Mouse (Mus musculus) retina, adult 2 months (tissue): ENCODE measurements around the gene Foxn3.

Source experiments
- DNase-seq: peaks from one replicate; pipeline ENCODE4 v3.0.0-alpha.2; 2012; ENCODE audit warnings: low read depth, low spot score

The Foxn3 gene

GRCm38 (mm10) chr12:99526571-99527140 lies 36.7 kb downstream of the Foxn3 start:
- DNase-seq: no peak

- DNase-seq: no peak
Observed at GRCm38 (mm10) chr12:99522882-99523281, 40.5 kb downstream of the Foxn3 start.

- DNase-seq: no peak
Observed at GRCm38 (mm10) chr12:99519862-99520261, 43.5 kb downstream of the Foxn3 start.

DNA sequence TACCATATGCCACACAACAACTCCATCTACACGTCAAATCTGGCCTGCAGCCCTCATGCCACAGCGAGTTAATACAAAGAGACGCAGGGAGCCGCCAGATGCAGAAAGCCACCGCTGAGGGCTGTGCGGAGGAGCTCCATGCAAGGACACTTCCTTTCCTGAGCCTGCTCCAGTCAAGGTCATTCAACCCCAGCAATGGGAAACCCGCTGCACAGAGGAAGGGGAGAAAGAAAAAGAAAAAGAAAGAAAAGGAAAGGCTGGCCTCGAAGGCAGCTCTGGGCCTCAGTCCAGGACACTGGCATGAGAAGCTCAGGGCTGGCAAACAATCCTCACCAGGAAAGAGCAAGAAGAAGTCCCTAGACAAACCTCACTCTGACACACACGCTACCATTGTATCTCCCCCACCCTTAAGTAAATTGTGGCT lies 44.2 kb downstream of the Foxn3 start:
- no peak for DNase-seq

DNA sequence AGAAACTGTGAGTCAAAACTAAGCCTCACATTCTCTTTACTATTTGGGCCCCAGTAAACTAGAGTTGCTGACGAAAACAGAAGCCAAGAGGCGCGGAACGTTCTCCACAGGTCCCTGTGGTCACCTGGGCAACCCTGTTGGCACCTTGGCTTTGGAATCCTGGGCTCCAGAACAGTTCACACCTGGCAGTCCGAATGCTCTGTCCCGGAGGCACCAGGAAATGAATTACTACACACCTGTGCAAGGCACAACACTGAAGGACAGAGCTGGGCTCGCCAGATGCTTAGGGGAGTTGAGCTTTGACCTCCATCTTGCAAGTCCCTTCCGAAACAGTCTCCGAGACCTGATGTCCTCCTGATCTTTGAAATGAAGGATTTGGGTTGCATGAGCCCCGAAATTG lies 44.7 kb downstream of the Foxn3 start:
- no peak for DNase-seq

DNA sequence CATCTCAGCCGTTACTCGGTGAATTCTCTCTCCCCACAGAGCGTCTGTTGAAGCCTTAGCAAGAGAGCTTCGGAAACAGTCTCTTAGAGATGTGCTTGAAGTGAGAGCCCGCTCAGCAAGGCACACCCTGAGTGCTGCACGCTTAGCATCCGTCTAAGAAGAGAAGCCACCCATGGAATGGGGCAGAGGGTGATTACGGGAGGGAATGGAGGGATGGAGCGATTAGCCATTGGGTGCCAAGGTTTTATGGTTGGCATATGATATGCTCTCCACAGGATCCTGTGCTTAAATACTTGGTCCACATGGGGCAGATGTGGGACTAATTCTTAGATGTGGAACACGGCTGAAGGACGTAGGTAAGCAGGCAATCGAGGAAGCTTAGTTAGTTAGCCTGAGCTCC lies 45.3 kb downstream of the Foxn3 start:
- no peak for DNase-seq

DNA sequence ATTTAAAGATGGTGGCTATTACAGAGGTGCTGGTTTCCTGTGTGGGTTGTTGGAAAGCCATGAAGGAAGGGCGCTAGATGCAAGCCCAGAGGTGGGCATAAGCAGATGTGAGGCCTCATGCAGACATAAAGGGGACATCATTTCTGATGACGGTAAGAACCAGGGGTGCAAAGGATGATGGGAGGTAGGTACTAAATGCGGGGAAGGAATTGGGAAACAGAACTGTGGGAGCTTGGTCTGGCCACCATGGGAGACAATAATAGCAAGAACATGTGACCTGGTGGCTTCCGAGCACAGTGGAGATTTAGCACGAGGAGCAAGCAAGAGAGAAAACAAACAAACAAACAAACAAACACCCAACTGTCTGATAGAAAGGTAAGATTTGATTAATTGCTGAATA lies 46.1 kb downstream of the Foxn3 start:
- DNase-seq: no peak

DNA sequence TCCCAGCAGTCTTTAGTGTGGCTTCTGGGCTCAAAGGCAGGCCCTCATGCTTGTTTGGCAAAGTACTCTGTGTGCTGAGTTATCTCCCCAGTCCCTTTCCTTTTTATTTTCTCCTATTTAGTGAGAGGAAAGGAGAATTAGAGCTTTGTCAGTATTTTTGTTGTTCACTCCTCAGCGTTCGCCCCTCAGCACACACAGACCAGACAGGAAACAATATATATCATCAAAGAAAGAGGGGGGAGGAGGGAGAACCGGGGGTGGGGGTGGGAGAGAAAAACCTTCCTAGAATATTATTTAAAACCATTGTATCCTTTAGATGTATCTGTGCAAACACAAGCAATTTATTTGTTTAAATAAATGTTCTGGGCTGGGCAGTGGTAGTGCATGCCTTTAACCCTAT lies 47.9 kb downstream of the Foxn3 start:
- no peak for DNase-seq

DNA sequence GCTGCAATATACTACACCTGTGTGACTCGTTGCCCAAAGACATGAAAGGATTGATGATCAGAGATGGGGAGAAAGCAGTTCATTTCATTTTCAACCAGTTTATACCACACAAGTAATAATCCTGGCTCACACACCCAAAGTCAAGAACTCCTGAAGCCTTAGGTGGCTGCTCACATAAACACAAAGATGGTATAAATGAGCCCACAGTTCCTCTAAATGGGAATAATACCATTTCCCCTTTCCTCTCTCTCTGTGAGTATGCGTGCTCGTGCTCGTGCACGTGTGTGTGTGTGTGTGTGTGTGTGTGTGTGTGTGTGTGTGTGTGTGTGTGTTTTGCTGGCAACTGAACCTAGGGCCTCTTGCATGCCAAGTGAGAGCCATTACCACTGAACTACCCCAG lies 51.7 kb downstream of the Foxn3 start:
- DNase-seq: no peak

DNA sequence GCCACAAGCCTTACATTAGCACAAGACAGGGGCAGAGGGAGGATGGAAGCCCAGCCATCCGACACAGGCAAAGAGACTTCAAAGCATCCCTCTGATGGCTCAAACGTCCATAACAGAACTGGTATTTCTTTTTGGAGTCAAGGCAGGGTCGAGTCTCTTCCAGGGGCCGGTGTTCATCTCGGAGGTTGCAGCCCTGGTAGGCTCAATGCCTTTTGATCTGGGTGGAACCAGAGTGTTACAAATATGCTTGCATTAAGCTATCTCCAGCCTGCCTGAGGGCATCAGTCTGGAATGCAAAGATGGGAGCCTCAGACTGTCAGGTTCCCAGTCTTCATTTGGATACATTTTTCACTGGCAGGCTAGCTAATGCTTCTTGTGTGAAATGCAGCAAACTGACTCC lies 52.6 kb downstream of the Foxn3 start:
- no peak for DNase-seq

DNA sequence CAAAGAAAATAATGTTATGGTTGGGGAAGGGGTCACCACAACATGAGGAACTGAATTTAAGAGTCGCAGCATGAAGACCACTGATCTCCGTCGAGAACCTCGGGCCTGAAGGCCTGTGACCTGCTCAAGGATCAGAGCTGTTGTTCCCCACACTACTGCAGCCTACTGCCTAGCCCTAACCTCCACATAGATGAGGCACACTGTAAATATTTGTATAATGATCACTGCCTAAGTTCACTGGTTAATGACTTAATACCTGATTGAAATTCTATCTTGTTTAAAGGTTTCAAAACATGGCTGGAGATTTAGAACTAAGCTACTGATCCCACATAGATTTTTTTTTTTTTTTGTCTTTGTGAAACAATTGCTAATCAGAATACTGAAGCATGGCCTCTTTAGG lies 61.2 kb downstream of the Foxn3 start:
- DNase-seq: no peak

DNA sequence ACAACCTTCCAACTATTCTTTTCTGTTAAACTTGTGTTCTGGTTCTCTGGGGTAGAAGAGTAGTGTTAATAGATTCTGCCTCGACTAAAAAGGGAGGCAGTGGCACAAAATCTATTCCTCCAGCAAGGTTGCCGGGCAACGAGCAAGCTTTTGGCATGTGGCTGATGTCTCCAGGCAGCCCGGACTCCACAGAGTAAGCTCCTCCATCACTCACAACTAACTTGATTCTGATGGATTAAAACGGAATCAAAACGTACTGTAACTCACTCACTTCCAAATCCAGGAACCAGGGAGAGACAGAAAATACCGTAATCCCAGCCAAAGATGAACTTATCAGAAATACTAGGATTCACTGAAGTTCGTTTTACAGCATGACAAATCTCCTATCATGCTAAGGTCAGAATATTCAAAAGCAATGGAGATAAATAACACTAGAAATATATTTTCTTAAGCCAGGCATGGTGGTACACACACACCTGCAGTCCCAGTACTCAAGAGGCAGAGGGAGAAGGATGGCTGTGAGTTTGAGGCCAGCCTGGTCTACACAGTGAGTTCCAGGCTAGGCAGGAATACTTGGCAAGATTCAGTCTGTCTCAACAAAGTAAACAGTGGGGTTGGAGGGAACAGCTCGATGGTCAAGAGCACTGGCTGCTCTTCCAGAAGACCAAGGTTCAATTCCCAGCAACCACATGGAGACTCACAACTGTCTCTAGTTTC lies 64.2 kb downstream of the Foxn3 start:
- DNase-seq: no peak

GRCm38 (mm10) chr12:99498189-99498977 lies 65.0 kb downstream of the Foxn3 start:
- DNase-seq: no peak

DNA sequence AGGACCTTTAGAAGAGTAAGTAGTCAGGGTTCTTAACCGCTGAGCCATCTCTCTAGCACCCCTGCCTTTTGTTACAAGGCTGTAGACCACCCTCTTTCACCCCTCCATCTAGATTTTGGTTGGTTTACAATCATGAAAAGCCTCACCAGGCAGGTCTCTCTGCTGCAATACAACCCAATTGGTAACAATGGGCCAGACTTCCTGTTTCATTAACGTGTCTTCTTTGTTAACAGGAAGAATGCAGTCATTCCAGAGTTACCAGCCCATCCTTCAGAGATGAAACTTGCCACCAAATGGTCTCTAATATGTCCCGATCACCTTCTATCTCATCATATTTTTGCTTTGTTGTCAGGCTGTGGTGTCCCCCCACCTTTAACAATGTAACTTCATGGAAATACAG lies 66.4 kb downstream of the Foxn3 start:
- DNase-seq: no peak

- DNase-seq: no peak
Observed at GRCm38 (mm10) chr12:99490216-99490615, 73.2 kb downstream of the Foxn3 start.

DNA sequence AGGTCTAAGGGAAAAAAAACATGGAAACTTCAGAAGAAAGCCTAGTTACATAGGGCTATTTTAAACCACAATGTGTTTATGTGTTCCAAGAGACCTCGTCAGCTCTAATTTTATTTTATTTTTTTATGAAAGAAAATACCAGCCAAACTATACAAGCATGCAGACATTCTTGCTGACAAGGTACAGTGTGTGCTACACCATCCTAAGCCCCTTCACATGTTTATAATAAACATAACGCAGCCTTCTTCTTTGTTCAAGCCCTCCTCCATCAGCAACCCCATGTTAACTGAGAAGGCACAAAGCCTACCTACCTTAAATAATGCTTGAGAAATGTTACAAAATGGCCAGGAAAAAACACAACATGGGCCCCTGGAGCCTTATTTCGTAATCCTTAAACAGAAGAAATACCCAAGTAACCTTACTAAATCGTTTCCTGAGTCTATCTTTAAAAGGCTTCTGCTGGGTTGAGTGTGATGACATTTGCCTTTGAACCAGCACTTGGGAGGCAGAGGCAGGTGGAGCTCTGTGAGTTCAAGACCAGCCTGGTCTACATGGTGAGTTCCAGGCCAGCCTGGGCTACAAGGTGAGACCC lies 74.3 kb downstream of the Foxn3 start:
- DNase-seq: no peak

DNA sequence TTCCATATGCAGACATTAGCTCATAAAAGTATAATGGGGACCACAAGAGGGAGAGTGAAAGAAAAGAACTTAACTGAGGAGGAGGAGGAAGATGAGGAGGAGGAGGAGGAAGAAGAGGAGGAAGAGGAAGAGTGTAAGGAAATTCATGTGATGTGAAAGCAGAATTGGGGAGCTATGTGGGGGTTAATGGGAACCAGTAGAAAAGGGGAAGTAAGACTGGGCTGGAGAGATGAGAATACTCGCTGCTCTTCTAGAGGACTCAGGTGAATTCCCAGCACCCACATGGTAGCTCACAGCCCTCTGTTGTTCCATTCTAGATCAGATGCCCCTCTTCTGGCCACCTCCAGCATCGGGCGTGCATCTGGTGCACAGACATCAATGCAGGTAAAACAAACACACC lies 83.0 kb downstream of the Foxn3 start:
- no peak for DNase-seq

GRCm38 (mm10) chr12:99474176-99474575 lies 89.2 kb downstream of the Foxn3 start:
- no peak for DNase-seq

- DNase-seq: no peak
Observed at GRCm38 (mm10) chr12:99473406-99474133, 89.8 kb downstream of the Foxn3 start.

DNA sequence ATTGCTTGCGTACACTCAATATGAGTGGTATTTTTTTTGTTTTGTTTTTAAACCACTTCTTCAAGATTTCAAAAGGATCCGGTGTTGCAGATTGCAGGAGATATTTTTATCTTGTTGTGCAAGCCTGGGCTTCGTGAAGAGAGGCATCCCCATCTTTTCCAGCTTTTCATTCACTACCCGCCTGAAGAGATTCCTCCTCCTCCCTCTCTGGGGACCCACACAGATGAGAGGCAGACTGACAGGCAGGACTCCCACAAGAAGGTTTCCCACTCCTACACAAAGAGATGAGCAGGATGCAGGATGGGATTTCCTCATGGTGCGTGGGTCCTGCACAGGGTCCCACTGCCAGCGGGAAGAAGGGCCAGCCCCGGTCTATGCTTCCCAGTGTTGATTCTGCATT lies 92.0 kb downstream of the Foxn3 start:
- no peak for DNase-seq

DNA sequence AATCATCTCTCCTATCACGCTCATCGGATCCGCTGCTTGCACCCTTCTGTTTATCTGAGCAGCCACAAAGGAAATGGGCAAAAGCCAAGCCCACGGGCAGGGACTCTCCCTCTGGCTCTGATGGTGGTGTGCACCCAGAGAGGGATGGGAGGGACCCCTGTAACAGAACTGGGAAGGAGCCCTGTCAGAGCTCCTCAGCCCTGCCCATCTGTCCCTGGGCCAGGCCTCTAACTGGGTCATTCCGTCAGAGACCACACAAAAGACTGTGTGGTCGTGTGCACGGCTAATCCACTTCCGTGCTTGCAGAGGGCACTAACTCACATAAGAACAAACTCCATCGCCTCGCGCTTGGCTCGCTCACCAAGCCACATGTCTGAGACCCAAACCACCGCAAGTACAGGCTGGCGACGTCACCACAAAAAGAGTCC lies 95.5 kb downstream of the Foxn3 start:
- DNase-seq: peak; percentile 16
